Mouse (Mus musculus): ENCODE data around the gene Slc8a1. TPM values are rescaled to one million over a fixed set of nuclear protein-coding genes. Genes with fewer than 3 reads are reported as not detected.

Gene Slc8a1
- polyA plus RNA-seq, 1 experiment from 2014 or later: 17.2 TPM

- Histone ChIP-seq H3K36me3 (replicated peaks) (no peaks in the 10 kb centered on the region), H3K27me3 (replicated peaks) (no peaks in the 10 kb centered on the region), H3K4me3 (no peak overlapping the region), H3K4me1 (no peaks in the 10 kb centered on the region), H3K27ac (no peak overlapping the region), H3K9me3 (no peaks in the 10 kb centered on the region), H3K4me2 (no peak overlapping the region), H3K9ac (no peak overlapping the region)
- ATAC-seq (replicated peaks): no peak
- 82% methylated on average over 4 of the region's 4 CpGs for WGBS
Observed at GRCm38 (mm10) chr17:81548016-81548415, 190.2 kb downstream of the Slc8a1 start.

DNA sequence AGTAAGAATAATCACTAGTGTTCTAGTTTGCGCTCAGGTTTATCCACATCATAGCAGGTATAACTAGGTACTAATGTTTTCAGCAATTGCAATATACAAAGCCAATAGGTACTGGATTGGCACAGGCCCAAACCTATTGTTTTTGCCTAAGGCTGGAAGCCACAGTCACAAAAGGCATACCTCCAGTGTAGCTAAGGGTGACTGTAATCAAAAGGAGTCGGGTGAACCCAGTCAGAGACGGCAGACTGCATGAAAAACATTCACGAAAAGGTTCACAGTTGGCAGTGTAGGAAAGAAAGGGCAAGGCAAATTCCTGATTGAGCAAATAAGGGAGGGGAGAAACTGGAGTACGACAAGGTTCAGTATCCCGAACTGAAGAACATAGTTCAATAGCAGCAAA lies 191.7 kb downstream of the Slc8a1 start:
- Histone ChIP-seq H3K27me3 (replicated peaks) (no peaks in the 10 kb centered on the region), H3K9me3 (no peaks in the 10 kb centered on the region), H3K4me1 (no peaks in the 10 kb centered on the region), H3K9ac (no peak overlapping the region), H3K4me2 (no peak overlapping the region), H3K4me3 (no peak overlapping the region), H3K36me3 (replicated peaks) (no peaks in the 10 kb centered on the region), H3K27ac (no peak overlapping the region)
- no peak for ATAC-seq (replicated peaks)
- WGBS: 61% methylated on average over 6 of the region's 6 CpGs

GRCm38 (mm10) chr17:81546012-81546411 lies 192.2 kb downstream of the Slc8a1 start:
- H3K9me3 ChIP-seq: no peaks in the 10 kb centered on the region
- no peak overlapping the region for H3K4me3 ChIP-seq
- no peaks in the 10 kb centered on the region for H3K36me3 ChIP-seq (replicated peaks)
- H3K27ac ChIP-seq: no peak overlapping the region
- H3K27me3 ChIP-seq (replicated peaks): no peaks in the 10 kb centered on the region
- H3K9ac ChIP-seq: no peak overlapping the region
- WGBS: 81% methylated on average over 5 of the region's 5 CpGs
- no peaks in the 10 kb centered on the region for H3K4me1 ChIP-seq
- no peak overlapping the region for H3K4me2 ChIP-seq
- no peak for ATAC-seq (replicated peaks)

DNA sequence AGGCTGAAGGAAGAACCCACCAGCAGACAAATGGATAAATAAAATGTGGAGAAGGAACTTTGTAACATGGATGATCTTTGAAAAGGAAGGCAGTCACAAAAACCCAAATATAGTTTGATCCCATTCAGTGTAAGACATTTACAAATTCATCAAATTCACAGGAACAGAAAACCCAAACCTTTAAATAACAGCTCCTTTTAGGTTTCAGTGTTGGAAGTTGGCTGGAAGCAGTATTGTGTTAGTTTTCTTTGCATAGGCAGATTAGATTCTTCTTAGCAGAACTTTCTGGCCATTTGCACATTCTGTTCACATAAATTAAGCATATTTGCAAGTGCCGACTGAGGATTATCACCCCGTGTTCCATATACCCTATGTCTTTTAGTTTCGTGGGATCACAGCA lies 193.3 kb downstream of the Slc8a1 start:
- Histone ChIP-seq H3K36me3 (replicated peaks) (no peaks in the 10 kb centered on the region), H3K9ac (no peak overlapping the region), H3K4me1 (no peaks in the 10 kb centered on the region), H3K27me3 (replicated peaks) (no peaks in the 10 kb centered on the region), H3K4me3 (no peak overlapping the region), H3K9me3 (no peaks in the 10 kb centered on the region), H3K27ac (no peak overlapping the region), H3K4me2 (no peak overlapping the region)
- WGBS: 68% methylated on average over 3 of the region's 3 CpGs
- no peak for ATAC-seq (replicated peaks)

- Histone ChIP-seq H3K27ac (no peak overlapping the region), H3K9ac (no peak overlapping the region), H3K27me3 (replicated peaks) (no peaks in the 10 kb centered on the region), H3K9me3 (no peaks in the 10 kb centered on the region), H3K4me3 (no peak overlapping the region), H3K4me1 (0 out of 2 replicates have a peak, but pooled peaks cover 4% of the 10 kb centered on the region), H3K36me3 (replicated peaks) (no peaks in the 10 kb centered on the region), H3K4me2 (no peak overlapping the region)
- WGBS: 70% methylated on average over 12 of the region's 12 CpGs
- ATAC-seq (replicated peaks): peak; percentile 62; the same call in 1 of the 2 replicates
Observed at GRCm38 (mm10) chr17:81542313-81543185, 195.6 kb downstream of the Slc8a1 start.

GRCm38 (mm10) chr17:81538163-81539160 lies 199.7 kb downstream of the Slc8a1 start:
- Histone ChIP-seq H3K4me3 (no peak overlapping the region), H3K9ac (no peak overlapping the region), H3K27ac (no peak overlapping the region), H3K4me1 (0 out of 2 replicates have a peak, but pooled peaks cover 4% of the 10 kb centered on the region), H3K4me2 (no peak overlapping the region), H3K27me3 (replicated peaks) (no peaks in the 10 kb centered on the region), H3K36me3 (replicated peaks) (no peaks in the 10 kb centered on the region), H3K9me3 (no peaks in the 10 kb centered on the region)
- ATAC-seq (replicated peaks): no peak
- 61% methylated on average over 9 of the region's 9 CpGs for WGBS

DNA sequence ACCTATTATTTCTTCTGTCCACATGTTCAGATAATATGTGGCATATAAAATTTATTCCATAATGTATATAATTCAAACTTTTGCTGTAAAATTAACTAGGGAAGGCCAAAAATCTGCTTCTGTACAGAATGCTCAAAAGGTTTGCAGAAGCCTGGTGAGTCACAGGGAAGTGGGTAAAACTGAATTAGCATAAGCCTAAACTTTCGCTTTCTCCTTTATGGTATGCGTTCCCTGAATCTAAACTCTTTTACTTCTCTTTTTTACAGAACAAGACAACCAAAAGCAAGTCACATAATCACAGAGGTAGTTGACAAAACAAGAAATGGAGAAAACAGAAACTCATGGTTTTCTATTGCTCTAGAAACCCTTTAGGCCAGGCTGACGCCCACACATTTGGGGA lies 202.1 kb downstream of the Slc8a1 start:
- H3K27me3 ChIP-seq (replicated peaks): no peaks in the 10 kb centered on the region
- H3K9ac ChIP-seq: no peak overlapping the region
- H3K4me2 ChIP-seq: no peak overlapping the region
- H3K27ac ChIP-seq: no peak overlapping the region
- 93% methylated on average over 3 of the region's 3 CpGs for WGBS
- no peak for ATAC-seq (replicated peaks)
- H3K4me1 ChIP-seq: 0 out of 2 replicates have a peak, but pooled peaks cover 4% of the 10 kb centered on the region
- H3K36me3 ChIP-seq (replicated peaks): no peaks in the 10 kb centered on the region
- no peaks in the 10 kb centered on the region for H3K9me3 ChIP-seq
- no peak overlapping the region for H3K4me3 ChIP-seq

DNA sequence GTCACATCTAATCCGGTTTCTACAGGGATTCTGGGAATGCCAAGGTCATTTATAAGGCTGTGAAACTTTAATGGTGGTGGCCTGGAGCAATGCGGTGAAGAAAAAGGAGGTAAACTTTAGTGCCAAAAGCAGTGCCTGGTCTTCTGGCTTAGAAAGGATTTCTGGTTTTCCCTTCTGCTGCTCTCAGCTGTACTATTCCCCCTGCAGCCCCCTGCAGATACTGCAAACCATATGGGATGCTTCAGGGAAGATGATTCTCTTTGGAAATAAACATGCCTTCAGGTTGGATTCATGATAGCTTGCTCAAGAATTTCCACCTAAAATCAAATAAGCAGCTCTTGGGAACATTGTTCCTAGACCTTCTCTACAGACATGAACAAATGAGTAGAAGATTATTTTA lies 208.3 kb downstream of the Slc8a1 start:
- Histone ChIP-seq H3K4me1 (no peaks in the 10 kb centered on the region), H3K27me3 (replicated peaks) (no peaks in the 10 kb centered on the region), H3K27ac (no peak overlapping the region), H3K9me3 (no peaks in the 10 kb centered on the region), H3K36me3 (replicated peaks) (no peaks in the 10 kb centered on the region), H3K4me2 (no peak overlapping the region), H3K9ac (no peak overlapping the region), H3K4me3 (no peak overlapping the region)
- ATAC-seq (replicated peaks): 0 out of 2 replicates have a peak, but pooled peaks have one; percentile 14
- WGBS: 73% methylated on average over 2 of the region's 2 CpGs

DNA sequence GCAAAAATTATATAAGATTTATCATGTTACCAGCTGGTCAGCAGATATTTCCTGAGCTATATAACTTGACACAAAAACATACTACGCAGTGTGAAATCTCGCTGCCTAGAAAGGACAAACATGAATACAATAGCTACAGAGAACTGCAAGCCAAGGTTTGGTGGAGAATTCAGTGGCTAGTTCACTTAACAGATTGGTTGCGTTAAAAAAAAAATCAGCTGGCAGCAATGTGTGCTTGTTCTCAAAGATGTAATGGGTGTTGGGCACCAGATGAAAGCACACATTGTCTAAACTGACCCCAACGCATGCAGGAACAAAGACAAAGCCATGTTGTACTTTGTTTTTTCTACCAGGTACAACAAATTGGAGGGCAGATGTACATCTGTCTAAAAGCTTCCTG lies 209.2 kb downstream of the Slc8a1 start:
- H3K36me3 ChIP-seq (replicated peaks): no peaks in the 10 kb centered on the region
- no peak overlapping the region for H3K27ac ChIP-seq
- 0 out of 2 replicates have a peak, but pooled peaks cover 5% of the 10 kb centered on the region for H3K4me1 ChIP-seq
- no peaks in the 10 kb centered on the region for H3K27me3 ChIP-seq (replicated peaks)
- ATAC-seq (replicated peaks): no peak
- H3K9ac ChIP-seq: no peak overlapping the region
- 82% methylated on average over 4 of the region's 4 CpGs for WGBS
- no peak overlapping the region for H3K4me2 ChIP-seq
- no peak overlapping the region for H3K4me3 ChIP-seq
- no peaks in the 10 kb centered on the region for H3K9me3 ChIP-seq

DNA sequence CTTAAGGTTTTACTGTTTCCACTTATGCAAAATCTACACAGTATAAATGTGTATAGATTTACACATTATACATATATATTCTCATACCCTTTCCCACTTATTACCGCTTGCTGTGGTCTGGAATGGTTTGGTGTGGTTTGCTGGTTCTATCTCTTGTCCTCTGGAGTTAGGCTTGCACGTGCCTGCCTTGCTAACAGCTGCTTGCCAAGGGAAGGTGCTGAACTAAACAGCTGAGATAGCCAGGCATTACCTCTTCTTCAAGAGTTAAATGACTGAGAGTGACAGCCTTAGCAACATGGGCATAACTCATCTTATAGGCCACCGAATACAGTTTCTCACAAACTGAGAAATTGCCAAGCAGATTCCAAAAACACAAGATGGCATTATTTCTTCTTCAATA lies 211.7 kb downstream of the Slc8a1 start:
- 84% methylated on average over 3 of the region's 3 CpGs for WGBS
- Histone ChIP-seq H3K4me3 (no peak overlapping the region), H3K27ac (no peak overlapping the region), H3K4me1 (0 out of 2 replicates have a peak, but pooled peaks cover 5% of the 10 kb centered on the region), H3K9ac (no peak overlapping the region), H3K9me3 (no peaks in the 10 kb centered on the region), H3K36me3 (replicated peaks) (no peaks in the 10 kb centered on the region), H3K4me2 (no peak overlapping the region), H3K27me3 (replicated peaks) (no peaks in the 10 kb centered on the region)
- no peak for ATAC-seq (replicated peaks)

- H3K27me3 ChIP-seq (replicated peaks): no peaks in the 10 kb centered on the region
- no peak overlapping the region for H3K27ac ChIP-seq
- 0 out of 2 replicates have a peak, but pooled peaks cover 5% of the 10 kb centered on the region for H3K4me1 ChIP-seq
- WGBS: 87% methylated on average over 6 of the region's 6 CpGs
- H3K9me3 ChIP-seq: no peaks in the 10 kb centered on the region
- no peak for ATAC-seq (replicated peaks)
- H3K4me2 ChIP-seq: no peak overlapping the region
- H3K9ac ChIP-seq: no peak overlapping the region
- H3K36me3 ChIP-seq (replicated peaks): no peaks in the 10 kb centered on the region
- no peak overlapping the region for H3K4me3 ChIP-seq
Observed at GRCm38 (mm10) chr17:81524826-81525225, 213.4 kb downstream of the Slc8a1 start.

- 0 out of 2 replicates have a peak, but pooled peaks cover 5% of the 10 kb centered on the region for H3K4me1 ChIP-seq
- WGBS: 20% methylated on average over 2 of the region's 2 CpGs
- no peak overlapping the region for H3K4me2 ChIP-seq
- no peak overlapping the region for H3K9ac ChIP-seq
- no peak overlapping the region for H3K27ac ChIP-seq
- no peak overlapping the region for H3K4me3 ChIP-seq
- no peaks in the 10 kb centered on the region for H3K27me3 ChIP-seq (replicated peaks)
- no peaks in the 10 kb centered on the region for H3K9me3 ChIP-seq
- ATAC-seq (replicated peaks): no peak
- H3K36me3 ChIP-seq (replicated peaks): no peaks in the 10 kb centered on the region
Observed at GRCm38 (mm10) chr17:81523943-81524342, 214.2 kb downstream of the Slc8a1 start.

Data from midbrain, embryonic 15.5 days (tissue).